In genomic region chr14:33527938-33528337, GRCm38 (mm10) we compare ENCODE assay signal across 36 mouse cellular contexts. TPM values are rescaled to one million over a fixed set of nuclear protein-coding genes. Genes with fewer than 3 reads are reported as not detected.
"Had no signal": no experiment of that assay in that cellular context is flagged by ENCODE, and none has a peak within 500 bp of the region (broad histone marks: within the 10 kb centered on the region; RNA-seq: fewer than 3 reads in every experiment).

No protein-coding gene starts in this region.

- DNase-seq: heart, adult 2 months; heart, postnatal 10 days; heart, postnatal 14 days; heart, postnatal 36 days; heart, postnatal 4 days; kidney, adult 11 months; kidney, adult 18-20 months; kidney, adult 8-10 months; kidney, adult 9 months; kidney, postnatal 10 days; kidney, postnatal 14 days; kidney, postnatal 4 days; layer of hippocampus, adult 9-11 months; layer of hippocampus, postnatal 36 days had no signal

- H3K27me3 ChIP-seq: heart, embryonic 12.5 days; heart, embryonic 15.5 days; hindbrain, embryonic 12.5 days; hindbrain, embryonic 13.5 days; hindbrain, embryonic 15.5 days; intestine, embryonic 15.5 days had no signal

- H3K4me1 ChIP-seq: heart, embryonic 10.5 days; heart, embryonic 12.5 days; heart, embryonic 13.5 days; heart, embryonic 15.5 days; hindbrain, embryonic 10.5 days; intestine, embryonic 15.5 days had no signal

- ATAC-seq: hindbrain, embryonic 16.5 days; hindbrain, postnatal 0 days; inflammation-experienced regulatory T-cells, adult 6 months; intestine, embryonic 15.5 days; intestine, embryonic 16.5 days; intestine, postnatal 0 days had no signal

- H3K9ac ChIP-seq: heart, embryonic 12.5 days; heart, embryonic 13.5 days; heart, embryonic 15.5 days; hindbrain, embryonic 12.5 days; hindbrain, embryonic 13.5 days; hindbrain, embryonic 14.5 days; hindbrain, embryonic 15.5 days; intestine, embryonic 15.5 days had no signal

- H3K9me3 ChIP-seq: heart, embryonic 10.5 days; heart, embryonic 12.5 days; heart, embryonic 13.5 days; heart, embryonic 15.5 days; hindbrain, embryonic 10.5 days; hindbrain, embryonic 12.5 days; hindbrain, embryonic 13.5 days; hindbrain, embryonic 15.5 days; intestine, embryonic 15.5 days had no signal

- H3K36me3 ChIP-seq: heart, embryonic 10.5 days; heart, embryonic 12.5 days; heart, embryonic 13.5 days; heart, embryonic 15.5 days; hindbrain, embryonic 10.5 days; hindbrain, embryonic 12.5 days; hindbrain, embryonic 13.5 days; hindbrain, embryonic 15.5 days; intestine, embryonic 15.5 days had no signal

- H3K4me2 ChIP-seq: heart, embryonic 11.5 days; heart, embryonic 12.5 days; heart, embryonic 13.5 days; heart, embryonic 15.5 days; hindbrain, embryonic 12.5 days; hindbrain, embryonic 13.5 days; hindbrain, embryonic 14.5 days; hindbrain, embryonic 15.5 days; intestine, embryonic 15.5 days had no signal

- H3K27ac ChIP-seq: heart, adult 2 months; heart, embryonic 10.5 days; heart, embryonic 13.5 days; heart, embryonic 15.5 days; hindbrain, embryonic 10.5 days; hindbrain, embryonic 12.5 days; hindbrain, embryonic 13.5 days; hindbrain, embryonic 14.5 days; hindbrain, embryonic 15.5 days; hindbrain, postnatal 0 days; intestine, embryonic 15.5 days; kidney, postnatal 0 days; layer of hippocampus, adult 2 months; left cerebral cortex, adult 2 months had no signal

- H3K4me3 ChIP-seq: heart, adult 2 months; heart, embryonic 10.5 days; heart, embryonic 12.5 days; heart, embryonic 13.5 days; heart, embryonic 15.5 days; hindbrain, embryonic 10.5 days; hindbrain, embryonic 12.5 days; hindbrain, embryonic 13.5 days; hindbrain, embryonic 15.5 days; intestine, embryonic 15.5 days; layer of hippocampus, adult 2 months; left cerebral cortex, adult 2 months had no signal

RNA-seq across cellular contexts. Expression of gene Frmpd2, which starts 56.4 kb away (rescaled TPM):
- total RNA-seq: heart, adult 2 months; heart, postnatal 10 days; heart, postnatal 36 days; hematopoietic stem cell, adult 5-6 weeks had no signal
- polyA plus RNA-seq: heart, embryonic 13.5 days; heart, embryonic 14.5 days; hindbrain, embryonic 13.5 days; inflammation-experienced regulatory T-cells, adult 6 months; intestine, embryonic 15.5 days; intestine, embryonic 16.5 days; intestine, postnatal 0 days; kidney, postnatal 0 days; large intestine, adult 2 months had no signal
